Mouse (Mus musculus) spleen, adult 2 months (tissue): ENCODE measurements at regions not wholly inside any gene's neighbourhood (a gene's known extent, or its start where the extent isn't known, plus 50 kb on each side); places are given as distances from the start of the nearest gene placed in this dataset.

Experiments used
- CTCF ChIP-seq: fragments of 200-500 bp; IDR thresholded peaks from 2 replicates; pipeline ENCODE4 v1.5.1; 2011; ENCODE audit warnings: mild to moderate bottlenecking, inconsistent platforms; ENCODE audit not compliant: insufficient read depth, insufficient read length, insufficient replicate concordance; ENCODE audit errors: extremely low read depth
- POLR2A ChIP-seq: fragments of 200-500 bp; IDR thresholded peaks from 2 replicates; pipeline ENCODE4 v1.6.1; 2011; ENCODE audit warnings: low read depth, low read length, inconsistent platforms

DNA sequence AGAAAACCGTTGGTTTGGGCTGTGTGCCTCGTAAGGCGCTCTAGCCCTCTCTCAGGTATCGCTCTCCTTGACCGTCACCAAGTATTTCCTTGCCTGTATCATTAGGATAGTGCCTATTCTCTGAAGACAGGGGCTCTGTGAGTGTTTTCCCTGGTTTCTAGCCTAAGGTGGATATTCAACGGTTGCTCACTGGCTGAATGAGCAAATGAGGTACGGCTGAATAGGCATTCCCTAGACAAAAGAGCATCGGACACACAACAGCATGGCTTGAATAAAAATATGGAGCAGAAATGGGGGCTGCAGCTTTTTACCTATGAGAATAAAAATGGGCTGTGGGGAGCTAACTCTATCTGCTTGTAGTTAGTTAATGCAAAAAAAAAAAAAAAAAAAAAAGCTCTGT is 126.0 kb downstream of the Dusp6 start:
- TF ChIP-seq CTCF: no peak
- TF ChIP-seq POLR2A: no peak
